Mouse (Mus musculus) limb, embryonic 12.5 days (tissue): Measurements from ENCODE around the gene Acer3. TPM values are rescaled to one million over a fixed set of nuclear protein-coding genes. Genes with fewer than 3 reads are reported as not detected.
"Not testable (repeated sequence)": the region's sequence is repeated elsewhere in the genome, so short reads cannot be mapped to it uniquely, and the experiment has no call there.

ENCODE experiments used
- ATAC-seq: fragments of 200-750 bp; cut with Nextera tagmentation; 2 replicates; pipeline ENCODE4 v1.8.0; 2017; ENCODE audit warnings: low read depth, moderate TSS enrichment; ENCODE audit not compliant: insufficient number of reproducible peaks, insufficient read depth, low FRiP score, low TSS enrichment
- H3K27ac ChIP-seq: fragments of 300-500 bp; sonication (generic); 2 replicates; pipeline ENCODE4 v1.5.1; 2016; ENCODE audit warnings: mild to moderate bottlenecking, moderate library complexity
- H3K27me3 ChIP-seq: fragments of 300-500 bp; sonication (generic); 2 replicates; pipeline ENCODE4 v1.6.1; 2016; ENCODE audit warnings: mild to moderate bottlenecking, moderate library complexity
- H3K36me3 ChIP-seq: fragments of 300-500 bp; sonication (generic); 2 replicates; pipeline ENCODE4 v1.6.1; 2016; ENCODE audit warnings: mild to moderate bottlenecking, moderate library complexity
- H3K4me1 ChIP-seq: fragments of 300-500 bp; sonication (generic); replicated peaks from 2 replicates; pipeline ENCODE4 v1.6.1; 2016
- H3K4me2 ChIP-seq: fragments of 300-500 bp; sonication (generic); 2 replicates; pipeline ENCODE4 v1.6.1; 2016; ENCODE audit warnings: mild to moderate bottlenecking, moderate library complexity
- H3K4me3 ChIP-seq: fragments of 300-500 bp; sonication (generic); replicated peaks from 2 replicates; pipeline ENCODE4 v1.5.1; 2016; ENCODE audit warnings: mild to moderate bottlenecking
- H3K9ac ChIP-seq: fragments of 300-500 bp; sonication (generic); replicated peaks from 2 replicates; pipeline ENCODE4 v1.6.1; 2016; ENCODE audit warnings: mild to moderate bottlenecking, moderate library complexity
- H3K9me3 ChIP-seq: fragments of 300-500 bp; sonication (generic); 2 replicates; pipeline ENCODE4 v1.6.1; 2016; ENCODE audit warnings: mild to moderate bottlenecking, moderate library complexity
- WGBS: fragments of 180-500 bp; shearing (Covaris S2); methylation state at CpG from one replicate; pipeline ENCODE4 v1.1.7; 2016; 5-methylcytosine and 5-hydroxymethylcytosine counted together
- polyA plus RNA-seq: library from polyadenylated mRNA; unstranded; fragments of >200 nt; fragmentation: Nextera tagmentation; extraction: Ambion mirVana; gene quantifications from 2 replicates; pipeline ENCODE4 v1.2.1, GENCODE M21; 2016

Gene Acer3
- polyA plus RNA-seq, 1 experiment from 2014 or later = 25.4 TPM

DNA sequence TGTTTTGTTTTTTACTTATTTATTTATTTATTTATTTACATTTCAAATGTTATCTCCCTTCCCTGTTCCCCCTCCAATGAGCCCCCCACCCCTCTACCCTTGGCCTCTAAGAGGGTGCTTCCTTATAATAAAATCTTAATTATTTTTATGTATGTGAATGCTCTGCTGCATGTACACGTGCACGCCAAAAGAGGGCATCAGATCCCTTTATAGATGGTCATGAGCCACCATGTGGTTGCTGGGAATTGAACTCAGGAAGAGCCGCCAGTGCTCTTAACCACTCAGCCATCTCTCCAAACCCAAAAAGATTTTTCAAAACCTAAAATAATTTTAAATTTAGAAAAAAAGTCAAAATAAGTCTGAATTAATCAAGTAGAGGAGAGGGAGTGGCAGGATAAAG lies 31.4 kb downstream of the Acer3 start:
- Histone ChIP-seq H3K36me3 (no peaks in the 10 kb centered on the region), H3K27me3 (no peaks in the 10 kb centered on the region), H3K4me3 (no peak overlapping the region), H3K4me2 (no peak overlapping the region), H3K9ac (no peak overlapping the region), H3K27ac (no peak overlapping the region), H3K9me3 (no peaks in the 10 kb centered on the region), H3K4me1 (no peaks in the 10 kb centered on the region)
- ATAC-seq = no peak
- 34% methylated on average over 3 of the region's 3 CpGs for WGBS

DNA sequence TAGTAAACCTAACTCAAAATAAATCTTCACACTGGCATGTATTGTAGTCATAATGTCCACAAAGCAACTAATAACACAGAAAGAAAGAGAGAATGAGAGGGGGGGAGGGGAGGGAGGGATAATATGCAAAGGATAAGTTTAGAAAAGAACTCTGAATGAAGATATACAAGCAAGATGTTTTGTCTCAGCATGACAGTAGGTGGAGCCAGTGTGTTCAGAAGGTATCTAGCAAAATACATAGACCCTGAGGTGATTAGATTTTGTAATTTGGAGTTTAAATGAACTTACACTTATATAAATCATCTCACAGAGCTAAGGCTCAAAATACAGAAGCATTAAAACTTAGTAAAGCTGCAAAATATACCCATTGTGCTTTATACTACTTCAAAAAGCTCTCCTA lies 44.7 kb downstream of the Acer3 start:
- no peak for ATAC-seq
- no peaks in the 10 kb centered on the region for H3K4me1 ChIP-seq
- no peak overlapping the region for H3K9ac ChIP-seq
- H3K9me3 ChIP-seq = no peaks in the 10 kb centered on the region
- H3K4me2 ChIP-seq = no peak overlapping the region
- H3K4me3 ChIP-seq = no peak overlapping the region
- H3K27ac ChIP-seq = no peak overlapping the region
- no peaks in the 10 kb centered on the region for H3K27me3 ChIP-seq
- H3K36me3 ChIP-seq = no peaks in the 10 kb centered on the region

DNA sequence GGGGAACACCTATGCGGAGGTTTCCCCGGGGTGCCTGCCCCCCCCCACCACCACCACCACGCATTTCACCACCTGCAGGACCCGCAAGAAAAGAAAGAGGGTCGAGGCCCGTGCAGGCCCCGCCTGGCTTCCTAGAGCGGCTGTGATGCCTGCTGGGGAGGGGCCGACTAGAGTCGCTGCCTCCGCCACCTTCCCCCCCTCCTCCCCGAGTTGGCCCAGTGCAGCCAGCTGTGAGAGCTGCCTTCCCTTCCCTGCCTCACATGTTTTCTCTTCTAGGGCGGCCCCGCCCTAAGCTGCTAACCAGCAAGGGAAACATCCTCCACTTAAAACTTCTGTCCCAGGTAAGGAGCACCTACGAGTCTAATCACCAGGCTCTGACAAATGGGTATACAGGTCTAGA lies 52.8 kb downstream of the Acer3 start:
- not testable (repeated sequence) for H3K36me3 ChIP-seq, ATAC-seq, H3K27me3 ChIP-seq, H3K4me1 ChIP-seq, H3K9me3 ChIP-seq, H3K9ac ChIP-seq, H3K27ac ChIP-seq
- Histone ChIP-seq H3K4me2 (peak overlapping the region; percentile 45), H3K4me3 (peak overlapping the region; percentile 30)
- 25% methylated on average over 10 of the region's 15 CpGs for WGBS

DNA sequence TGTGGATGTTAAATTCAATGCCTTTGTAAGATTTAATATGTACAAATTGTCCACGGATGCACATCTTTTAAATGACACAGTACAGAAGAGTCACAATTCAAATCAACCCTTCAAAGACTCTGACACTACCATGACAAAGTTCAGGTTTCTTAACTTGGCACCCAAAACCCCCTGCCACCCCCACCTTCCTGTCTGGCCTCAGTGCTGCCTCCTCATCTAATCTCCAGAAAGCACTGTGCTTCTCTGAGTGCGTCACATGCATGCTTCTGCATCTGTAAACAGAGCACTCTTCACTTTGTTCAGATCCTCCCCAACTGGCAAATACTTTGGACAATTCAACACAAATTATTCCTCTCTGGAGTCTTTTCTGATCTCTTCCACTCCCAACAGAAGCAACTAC lies 68.5 kb downstream of the Acer3 start:
- H3K27me3 ChIP-seq = no peaks in the 10 kb centered on the region
- peaks cover 9% of the 10 kb centered on the region; the same call in 1 of the 2 replicates for H3K36me3 ChIP-seq
- H3K27ac ChIP-seq = no peak overlapping the region
- no peak overlapping the region for H3K4me2 ChIP-seq
- no peaks in the 10 kb centered on the region for H3K9me3 ChIP-seq
- H3K9ac ChIP-seq = no peak overlapping the region
- peaks cover 3% of the 10 kb centered on the region; the same call in 1 of the 2 replicates for H3K4me1 ChIP-seq
- no peak for ATAC-seq
- no peak overlapping the region for H3K4me3 ChIP-seq
- WGBS = 92% methylated on average over 2 of the region's 2 CpGs

DNA sequence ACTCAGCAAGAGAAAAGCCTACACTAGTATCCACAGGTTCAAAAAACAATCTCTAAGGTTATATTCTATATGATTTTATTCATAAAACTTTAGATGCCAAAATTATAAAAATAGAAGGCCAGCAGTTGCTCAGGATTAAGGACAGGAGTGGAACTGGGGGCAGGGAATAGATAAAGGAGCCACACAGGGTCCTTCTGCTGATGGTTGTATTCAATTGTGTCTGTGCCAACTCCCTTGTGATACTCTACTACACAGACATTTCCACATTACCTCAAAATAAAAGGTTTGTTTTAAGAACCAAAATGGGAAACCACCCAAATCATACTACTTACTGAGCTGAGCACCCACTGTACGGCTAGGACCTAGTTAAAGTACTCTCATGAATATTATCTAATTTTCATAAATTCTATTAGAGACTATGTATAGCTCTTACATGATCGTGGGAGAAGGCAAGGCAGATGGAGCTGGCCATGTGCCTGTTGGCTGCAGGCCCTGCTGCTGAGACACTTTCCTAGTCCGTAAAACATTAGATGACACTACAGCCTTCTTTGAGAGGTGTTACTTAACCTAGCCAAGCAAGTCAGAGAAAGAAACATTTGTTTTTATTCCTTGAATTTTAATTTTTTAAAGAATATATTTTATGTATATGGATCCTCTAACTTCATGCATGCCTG lies 84.2 kb downstream of the Acer3 start:
- no peak overlapping the region for H3K4me2 ChIP-seq
- H3K27ac ChIP-seq = no peak overlapping the region
- 87% methylated on average over 3 of the region's 3 CpGs for whole genome bisulfite sequencing
- H3K4me3 ChIP-seq = no peak overlapping the region
- no peak overlapping the region for H3K9ac ChIP-seq
- no peaks in the 10 kb centered on the region for H3K9me3 ChIP-seq
- no peaks in the 10 kb centered on the region for H3K36me3 ChIP-seq
- H3K27me3 ChIP-seq = no peaks in the 10 kb centered on the region
- no peaks in the 10 kb centered on the region for H3K4me1 ChIP-seq
- no peak for ATAC-seq

DNA sequence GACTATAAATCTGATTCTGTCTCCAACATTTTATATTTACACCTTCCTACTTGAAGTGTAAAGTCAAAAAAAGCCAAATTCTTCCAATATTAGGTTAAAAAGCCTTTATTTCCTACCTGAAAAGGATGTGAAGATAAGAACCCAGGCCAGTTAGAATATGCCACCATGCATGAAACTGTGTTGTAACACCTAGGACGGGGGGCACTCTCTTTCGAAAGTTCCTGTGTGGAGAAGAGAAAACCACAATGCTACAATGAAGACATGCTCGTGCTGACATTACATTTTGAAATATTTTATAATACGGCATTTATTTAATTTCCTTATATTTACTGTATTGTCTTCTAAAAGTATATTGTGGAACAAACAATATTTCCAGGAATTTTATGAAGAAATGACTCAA lies 97.2 kb downstream of the Acer3 start:
- no peak overlapping the region for H3K4me3 ChIP-seq
- ATAC-seq = no peak
- WGBS = 90% methylated on average over 4 of the region's 4 CpGs
- no peak overlapping the region for H3K9ac ChIP-seq
- H3K9me3 ChIP-seq = no peaks in the 10 kb centered on the region
- H3K27ac ChIP-seq = no peak overlapping the region
- no peaks in the 10 kb centered on the region for H3K4me1 ChIP-seq
- no peak overlapping the region for H3K4me2 ChIP-seq
- no peaks in the 10 kb centered on the region for H3K36me3 ChIP-seq
- no peaks in the 10 kb centered on the region for H3K27me3 ChIP-seq

DNA sequence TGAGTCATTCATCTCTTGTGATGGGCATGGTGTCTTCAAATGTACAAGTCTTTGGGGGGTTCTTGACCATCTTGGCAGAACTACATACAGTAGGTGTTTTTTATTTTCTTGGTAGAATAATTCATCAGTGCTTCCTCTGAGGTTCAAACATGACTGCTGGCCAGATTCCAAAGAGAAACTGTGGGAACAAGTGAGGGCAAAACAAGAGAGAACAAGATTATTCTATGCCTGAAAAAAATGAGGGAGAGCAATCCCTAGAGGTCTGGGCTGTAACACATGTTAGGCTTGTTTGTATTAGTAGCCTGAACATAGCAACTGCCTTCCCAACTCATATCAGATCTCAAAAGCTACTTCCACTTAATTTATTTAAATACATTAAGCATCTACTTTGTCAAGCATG lies 104.3 kb downstream of the Acer3 start:
- no peaks in the 10 kb centered on the region for H3K4me1 ChIP-seq

DNA sequence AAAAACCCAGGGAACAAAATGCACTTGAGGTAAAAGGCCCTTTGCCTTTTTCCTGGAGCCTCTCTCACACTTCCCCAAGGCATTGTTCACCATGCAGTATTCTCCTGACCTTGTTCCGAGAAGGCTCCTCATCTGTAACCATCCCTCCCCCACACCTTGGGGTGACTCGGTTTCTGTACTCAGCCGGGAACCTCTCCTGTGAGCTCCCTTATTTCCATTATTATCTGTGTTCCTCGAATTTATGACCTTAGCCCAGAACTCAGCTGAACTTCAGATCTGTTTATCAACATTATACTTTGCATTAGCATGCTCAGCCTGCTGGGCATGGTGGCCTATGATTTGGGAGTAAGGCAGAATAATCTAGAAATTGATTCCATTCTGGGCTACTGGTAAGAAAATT lies 118.1 kb downstream of the Acer3 start:
- Histone ChIP-seq H3K9me3 (no peaks in the 10 kb centered on the region), H3K4me3 (no peak overlapping the region), H3K4me2 (no peak overlapping the region), H3K4me1 (no peaks in the 10 kb centered on the region), H3K27ac (no peak overlapping the region), H3K36me3 (no peaks in the 10 kb centered on the region), H3K27me3 (no peaks in the 10 kb centered on the region), H3K9ac (no peak overlapping the region)
- WGBS = 74% methylated on average over 4 of the region's 4 CpGs
- ATAC-seq = no peak

More for the DNA sequence above, 104.3 kb downstream of the Acer3 start:
- Histone ChIP-seq H3K9ac (no peak overlapping the region), H3K4me2 (no peak overlapping the region), H3K4me3 (no peak overlapping the region), H3K36me3 (peaks cover 3% of the 10 kb centered on the region; the same call in 1 of the 2 replicates), H3K27ac (no peak overlapping the region), H3K9me3 (no peaks in the 10 kb centered on the region), H3K27me3 (no peaks in the 10 kb centered on the region)
- ATAC-seq = no peak

DNA sequence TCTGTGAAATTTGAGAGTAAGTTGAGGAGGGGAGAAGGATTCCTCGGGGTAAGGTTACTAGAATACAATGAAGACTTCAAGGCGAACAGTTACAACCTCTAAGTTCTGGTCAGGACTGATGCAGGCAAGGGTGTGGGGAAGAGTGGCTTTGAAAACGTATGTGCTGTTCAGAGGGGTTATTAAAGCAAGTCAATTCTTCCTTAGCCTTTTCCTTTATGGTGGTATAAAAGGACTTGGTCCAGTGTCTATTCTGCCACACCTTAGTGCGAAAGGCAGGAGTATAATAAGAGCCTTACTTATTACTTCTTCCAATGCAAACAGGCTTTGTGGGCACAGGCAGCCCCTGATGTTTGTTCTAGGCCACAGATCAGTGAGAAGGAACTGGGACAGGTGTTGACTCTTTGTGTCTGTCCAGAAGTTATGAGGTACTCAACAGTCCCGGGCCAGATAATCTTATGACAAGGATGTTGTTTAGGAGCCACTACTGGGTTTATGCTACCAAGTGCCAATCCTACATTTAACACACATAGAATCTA lies 119.4 kb downstream of the Acer3 start:
- no peak for ATAC-seq
- Histone ChIP-seq H3K36me3 (no peaks in the 10 kb centered on the region), H3K27me3 (peaks cover 5% of the 10 kb centered on the region), H3K4me1 (no peaks in the 10 kb centered on the region), H3K4me2 (no peak overlapping the region), H3K4me3 (no peak overlapping the region), H3K9ac (no peak overlapping the region), H3K9me3 (no peaks in the 10 kb centered on the region), H3K27ac (no peak overlapping the region)
- WGBS = 71% methylated on average over 5 of the region's 5 CpGs

DNA sequence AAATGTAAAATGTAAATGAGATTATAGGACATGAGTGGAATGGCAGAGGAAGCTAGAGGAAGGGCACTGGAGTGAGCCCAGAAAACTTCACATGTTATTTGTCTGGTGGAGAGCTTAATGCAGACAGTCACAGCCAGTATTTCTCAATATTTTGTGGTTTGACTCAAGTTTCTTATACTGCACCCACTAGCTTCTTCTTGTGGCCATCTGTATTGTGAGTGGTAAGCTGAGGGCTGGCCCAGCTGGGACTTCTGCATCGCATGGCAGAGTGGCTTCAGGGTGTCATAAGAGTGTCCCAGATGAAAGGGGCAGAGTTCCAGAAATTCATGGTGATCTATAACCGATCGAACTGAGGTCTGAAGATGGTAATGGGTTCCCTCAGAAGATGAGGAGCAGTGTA lies 120.6 kb downstream of the Acer3 start:
- no peaks in the 10 kb centered on the region for H3K4me1 ChIP-seq
- no peak overlapping the region for H3K9ac ChIP-seq

DNA sequence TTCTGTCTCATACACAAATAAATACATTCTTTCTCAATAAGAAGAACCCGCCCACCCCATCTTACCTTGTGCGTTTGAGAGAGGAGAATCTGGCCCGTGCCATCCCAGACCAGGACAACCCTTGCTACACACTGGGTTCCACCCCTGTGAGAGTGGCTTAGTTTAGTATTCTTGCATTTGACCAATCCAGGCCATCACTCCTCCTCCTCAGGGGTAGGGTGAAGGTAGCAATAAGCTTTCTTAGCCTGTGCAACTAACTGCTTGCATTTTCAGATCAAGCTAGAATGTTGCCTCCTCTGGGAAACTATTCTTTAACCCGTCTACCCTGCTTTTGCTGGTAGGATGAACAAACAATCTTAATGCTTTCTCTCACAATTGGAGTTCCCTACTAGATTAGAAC lies 121.6 kb downstream of the Acer3 start, which contains the start of gene B3gnt6:
TSS of gene B3gnt6 (minus strand) at position 101 of the 400 bp plus-strand sequence.
- Histone ChIP-seq H3K9ac (no peak within 1 kb of the TSS), H3K4me3 (no peak within 1 kb of the TSS), H3K27me3 (peaks cover 27% of the 10 kb centered on the region), H3K36me3 (no peaks in the 10 kb centered on the region), H3K4me2 (no peak within 1 kb of the TSS), H3K4me1 (peaks cover 2% of the 10 kb centered on the region), H3K9me3 (no peaks in the 10 kb centered on the region), H3K27ac (no peak within 1 kb of the TSS)
- ATAC-seq = no peak
- 89% methylated on average over 4 of the region's 4 CpGs for WGBS

More for the DNA sequence above, 120.6 kb downstream of the Acer3 start:
- Histone ChIP-seq H3K4me3 (no peak overlapping the region), H3K9me3 (no peaks in the 10 kb centered on the region), H3K4me2 (no peak overlapping the region), H3K27me3 (peaks cover 17% of the 10 kb centered on the region), H3K36me3 (no peaks in the 10 kb centered on the region), H3K27ac (no peak overlapping the region)
- WGBS = 82% methylated on average over 3 of the region's 3 CpGs
- no peak for ATAC-seq
